Mouse (Mus musculus): ENCODE data around the gene Olfr522. TPM values are rescaled to one million over a fixed set of nuclear protein-coding genes. Genes with fewer than 3 reads are reported as not detected.
"Not testable (repeated sequence)": the region's sequence is repeated elsewhere in the genome, so short reads cannot be mapped to it uniquely, and the experiment has no call there.

The Olfr522 gene
- polyA plus RNA-seq, 1 experiment from 2014 or later: not detected

DNA sequence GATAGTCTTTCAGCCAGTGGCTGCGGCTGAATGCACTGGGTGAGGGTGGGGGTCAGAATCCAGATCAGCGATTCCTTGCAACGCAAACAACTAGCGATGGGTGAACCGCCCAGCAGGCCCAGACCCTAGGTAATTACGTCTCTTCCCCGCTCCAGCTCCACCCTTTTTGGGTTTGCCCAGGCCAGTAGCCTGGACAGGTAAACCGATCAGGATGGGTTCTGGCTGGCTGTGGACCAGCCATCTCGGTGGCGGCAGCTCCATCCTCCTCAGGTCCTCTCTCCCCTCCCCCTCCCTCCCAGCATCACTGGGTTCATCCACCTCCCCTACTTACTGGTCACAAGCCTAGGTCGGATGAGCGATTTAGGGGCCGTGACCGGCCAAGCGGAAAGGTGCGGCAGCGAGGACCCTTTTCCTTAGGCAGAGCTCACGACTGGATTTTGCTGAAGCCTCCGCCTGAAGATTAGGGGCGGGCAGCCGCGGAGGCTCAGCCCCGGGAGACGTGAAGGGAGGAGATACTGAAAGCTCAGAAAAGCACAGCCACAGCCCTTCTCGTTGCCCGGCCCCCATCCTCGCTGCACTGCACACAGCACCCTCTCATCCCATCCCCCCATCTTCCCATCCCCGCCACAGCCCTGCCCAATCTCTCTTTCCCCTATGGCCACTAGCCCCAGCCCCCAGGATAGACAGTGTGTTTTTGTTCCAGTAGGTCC lies 10.2 kb downstream of the Olfr522 start, which contains the start of gene Sprn:
Sprn (minus strand) TSS at position 660 of the 710 bp plus-strand sequence.
- Histone ChIP-seq H3K9ac (no peak within 1 kb of the TSS), H3K4me2 (peak within 1 kb of the TSS; percentile 48), H3K4me1 (replicated peaks) (peaks cover 12% of the 10 kb centered on the region), H3K27me3 (peaks cover 55% of the 10 kb centered on the region), H3K27ac (no peak within 1 kb of the TSS), H3K9me3 (replicated peaks) (no peaks in the 10 kb centered on the region), H3K36me3 (no peaks in the 10 kb centered on the region), H3K4me3 (peak within 1 kb of the TSS; percentile 31)
- no peak for ATAC-seq (replicated peaks; ENCODE audit: insufficient number of reproducible peaks, insufficient read depth, low FRiP score, low read depth)
- 5% methylated on average over 28 of the region's 28 CpGs for WGBS

DNA sequence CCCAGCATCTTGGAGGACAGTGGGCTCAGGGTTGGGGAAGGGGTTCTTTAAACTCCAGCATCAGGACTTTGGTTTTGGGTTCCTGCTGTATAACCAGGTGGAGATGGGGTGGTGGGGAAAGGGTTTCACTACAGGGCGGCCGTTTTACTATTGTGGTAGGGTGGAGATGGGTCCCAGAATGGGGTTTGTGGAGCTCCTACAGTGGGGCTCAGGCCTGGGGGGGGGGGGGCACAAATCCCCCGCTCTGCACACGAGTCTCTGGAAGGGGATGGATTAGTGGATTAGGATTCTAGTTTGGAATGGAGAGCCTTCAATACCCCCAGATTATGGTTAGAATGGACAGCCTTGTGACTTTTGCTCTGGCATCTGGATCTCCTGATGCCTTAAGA lies 10.7 kb downstream of the Olfr522 start:
- H3K4me2 ChIP-seq: peak overlapping the region; percentile 48; the same call in 1 of the 2 replicates
- peaks cover 53% of the 10 kb centered on the region for H3K27me3 ChIP-seq
- H3K9ac ChIP-seq: no peak overlapping the region
- no peak overlapping the region for H3K27ac ChIP-seq
- ATAC-seq (replicated peaks; ENCODE audit: insufficient number of reproducible peaks, insufficient read depth, low FRiP score, low read depth): no peak
- peaks cover 12% of the 10 kb centered on the region for H3K4me1 ChIP-seq (replicated peaks)
- no peaks in the 10 kb centered on the region for H3K36me3 ChIP-seq
- 20% methylated on average over 4 of the region's 4 CpGs for WGBS
- H3K4me3 ChIP-seq: no peak overlapping the region
- no peaks in the 10 kb centered on the region for H3K9me3 ChIP-seq (replicated peaks)

DNA sequence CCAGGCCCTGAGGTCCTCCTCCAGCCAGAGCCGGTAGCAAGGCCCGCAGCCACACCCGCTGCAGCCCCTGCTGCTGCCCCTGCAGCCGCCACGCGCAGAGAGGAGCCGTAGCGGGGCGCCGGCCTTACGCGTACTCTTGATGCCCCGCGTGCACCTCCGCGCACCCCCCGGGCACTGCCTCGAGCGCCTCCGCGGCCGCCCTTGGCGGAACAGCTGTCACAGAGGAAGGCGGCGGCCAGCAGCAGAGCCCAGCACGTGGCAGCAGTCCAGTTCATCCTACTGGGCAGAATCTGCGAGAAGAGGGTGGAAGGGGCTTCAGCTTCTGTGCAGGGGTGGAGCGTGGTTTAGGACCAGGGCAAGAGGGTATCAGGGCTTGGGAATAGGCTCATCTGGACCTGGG lies 11.2 kb downstream of the Olfr522 start:
- Histone ChIP-seq H3K36me3 (no peaks in the 10 kb centered on the region), H3K4me3 (peak overlapping the region; percentile 34), H3K4me2 (peak overlapping the region; percentile 58), H3K9ac (peak overlapping the region; percentile 15; the same call in 1 of the 2 replicates), H3K4me1 (replicated peaks) (peaks cover 12% of the 10 kb centered on the region), H3K9me3 (replicated peaks) (no peaks in the 10 kb centered on the region), H3K27me3 (peaks cover 49% of the 10 kb centered on the region), H3K27ac (no peak overlapping the region)
- 4% methylated on average over 28 of the region's 28 CpGs for WGBS
- ATAC-seq (replicated peaks; ENCODE audit: insufficient number of reproducible peaks, insufficient read depth, low FRiP score, low read depth): no peak; the same call in 1 of the 2 replicates

DNA sequence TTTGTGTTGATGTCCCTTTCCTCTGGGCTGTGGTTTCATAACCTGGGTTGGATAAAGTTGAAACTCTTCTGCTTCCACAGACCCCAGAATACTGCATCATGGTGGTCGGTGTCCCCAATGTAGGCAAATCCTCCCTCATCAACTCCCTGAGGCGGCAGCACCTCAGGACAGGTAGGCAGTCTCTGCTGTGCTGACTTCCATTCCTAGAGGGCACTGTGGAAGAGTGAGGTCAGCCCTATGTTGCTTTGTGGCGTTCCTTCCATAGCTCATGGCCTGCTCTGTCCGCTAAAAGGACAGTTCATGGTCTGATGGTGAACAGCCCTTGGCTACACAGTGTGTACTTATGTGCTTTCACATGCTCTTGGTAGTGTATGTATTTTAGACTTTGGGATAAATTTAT lies 20.0 kb downstream of the Olfr522 start:
- 85% methylated on average over 4 of the region's 4 CpGs for WGBS
- Histone ChIP-seq H3K27me3 (no peaks in the 10 kb centered on the region), H3K4me3 (no peak overlapping the region), H3K36me3 (no peaks in the 10 kb centered on the region; the same call in 1 of the 2 replicates), H3K4me2 (no peak overlapping the region), H3K9me3 (replicated peaks) (no peaks in the 10 kb centered on the region), H3K4me1 (replicated peaks) (no peaks in the 10 kb centered on the region), H3K27ac (no peak overlapping the region), H3K9ac (no peak overlapping the region)
- ATAC-seq (replicated peaks; ENCODE audit: insufficient number of reproducible peaks, insufficient read depth, low FRiP score, low read depth): no peak

DNA sequence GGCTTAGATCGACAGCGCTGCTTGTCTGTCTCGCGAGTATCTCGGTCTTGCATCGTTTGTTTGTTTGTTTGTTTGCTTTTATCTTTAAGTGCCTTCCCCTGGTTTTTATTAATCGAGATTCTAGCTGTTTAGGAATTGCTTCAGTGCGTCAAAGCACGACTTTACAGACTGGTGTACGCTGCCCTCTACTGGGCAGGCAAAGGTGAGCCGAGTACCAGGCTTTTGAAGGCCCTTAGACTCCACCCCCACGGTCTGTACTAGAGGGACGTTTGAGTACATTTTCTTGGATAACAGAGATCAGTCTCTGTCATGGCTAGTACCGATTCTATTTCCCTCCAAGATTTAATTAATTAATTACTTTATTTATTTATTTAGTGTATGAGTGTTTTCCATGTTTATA lies 23.2 kb downstream of the Olfr522 start:
- Histone ChIP-seq H3K4me2 (no peak overlapping the region), H3K9ac (no peak overlapping the region), H3K9me3 (replicated peaks) (no peaks in the 10 kb centered on the region), H3K36me3 (no peaks in the 10 kb centered on the region), H3K4me1 (replicated peaks) (peaks cover 7% of the 10 kb centered on the region), H3K4me3 (no peak overlapping the region), H3K27ac (no peak overlapping the region), H3K27me3 (no peaks in the 10 kb centered on the region)
- WGBS: 5% methylated on average over 14 of the region's 14 CpGs
- no peak for ATAC-seq (replicated peaks; ENCODE audit: insufficient number of reproducible peaks, insufficient read depth, low FRiP score, low read depth)

DNA sequence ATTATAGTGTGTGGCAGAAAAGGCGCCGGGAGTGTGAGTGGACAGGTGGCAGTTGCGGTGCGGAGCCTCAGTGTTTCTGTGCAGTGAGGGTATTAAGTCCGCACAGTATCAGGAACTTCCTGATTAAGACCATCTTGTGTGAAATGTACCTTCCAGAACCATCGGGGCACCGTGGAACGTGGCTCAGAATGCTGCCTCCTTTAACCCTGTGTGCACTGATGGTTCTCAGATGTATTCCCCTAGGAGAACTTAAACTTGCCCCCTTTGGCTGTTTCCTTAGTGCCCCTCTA lies 26.6 kb downstream of the Olfr522 start:
- Histone ChIP-seq H3K4me1 (replicated peaks) (peaks cover 7% of the 10 kb centered on the region), H3K27me3 (no peaks in the 10 kb centered on the region), H3K9ac (peak overlapping the region; percentile 91), H3K9me3 (replicated peaks) (no peaks in the 10 kb centered on the region), H3K36me3 (no peaks in the 10 kb centered on the region), H3K4me2 (peak overlapping the region; percentile 84), H3K27ac (peak overlapping the region; percentile 84), H3K4me3 (peak overlapping the region; percentile 81)
- ATAC-seq (replicated peaks; ENCODE audit: insufficient number of reproducible peaks, insufficient read depth, low FRiP score, low read depth): no peak
- 0% methylated on average over 8 of the region's 8 CpGs for WGBS

DNA sequence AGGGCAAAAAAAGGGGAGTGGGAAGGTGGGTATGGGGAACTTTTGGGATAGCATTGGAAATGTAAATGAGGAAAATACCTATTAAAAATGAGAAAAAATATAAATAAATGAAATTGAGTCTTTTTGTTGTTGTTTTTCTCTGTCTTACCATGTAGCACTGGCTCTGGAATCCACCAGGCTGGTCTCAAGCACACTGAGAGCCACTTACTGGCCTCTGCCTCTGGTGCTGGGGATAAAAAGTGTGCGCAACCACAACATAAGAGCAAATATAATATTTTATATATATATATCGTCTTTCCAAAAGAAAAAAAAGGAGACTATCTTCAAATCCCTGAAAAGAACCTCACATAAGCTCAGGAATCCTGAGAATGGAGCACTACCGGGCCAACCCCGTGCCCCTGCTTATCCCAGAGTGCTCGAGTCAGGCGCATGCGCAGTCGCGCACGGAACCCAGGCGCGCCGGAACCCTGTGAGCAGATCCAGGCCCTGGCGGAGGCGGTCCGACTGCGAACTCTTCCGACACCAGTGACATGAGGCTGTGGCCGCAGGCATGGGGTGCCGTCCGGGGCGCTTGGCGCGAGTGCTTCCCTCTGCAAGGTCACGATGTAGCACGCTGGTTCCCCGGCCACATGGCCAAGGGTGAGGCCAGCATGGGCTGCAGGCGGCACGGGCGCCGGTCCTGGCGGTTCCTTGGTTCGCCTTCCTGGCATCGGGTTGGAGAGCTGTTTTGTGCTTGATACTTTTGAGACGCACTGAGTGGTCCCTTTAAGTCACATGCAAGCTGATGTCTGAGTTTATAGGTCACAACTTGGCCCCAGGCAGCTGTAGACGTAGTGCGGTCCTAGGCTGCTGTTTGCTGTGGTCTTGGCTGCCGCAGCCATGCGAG lies 27.2 kb downstream of the Olfr522 start, which contains the start of gene Mtg1:
Mtg1 (plus strand) TSS at position 430 of the 886 bp plus-strand sequence.
- H3K27ac ChIP-seq: peak within 1 kb of the TSS; percentile 84
- H3K27me3 ChIP-seq: no peaks in the 10 kb centered on the region
- H3K4me1 ChIP-seq (replicated peaks): peaks cover 7% of the 10 kb centered on the region
- 2% methylated on average over 39 of the region's 39 CpGs for WGBS
- no peaks in the 10 kb centered on the region for H3K36me3 ChIP-seq
- H3K4me2 ChIP-seq: peak within 1 kb of the TSS; percentile 84
- ATAC-seq (replicated peaks; ENCODE audit: insufficient number of reproducible peaks, insufficient read depth, low FRiP score, low read depth): peak; percentile 97
- H3K9me3 ChIP-seq (replicated peaks): no peaks in the 10 kb centered on the region
- peak within 1 kb of the TSS; percentile 81 for H3K4me3 ChIP-seq
- H3K9ac ChIP-seq: peak within 1 kb of the TSS; percentile 91

DNA sequence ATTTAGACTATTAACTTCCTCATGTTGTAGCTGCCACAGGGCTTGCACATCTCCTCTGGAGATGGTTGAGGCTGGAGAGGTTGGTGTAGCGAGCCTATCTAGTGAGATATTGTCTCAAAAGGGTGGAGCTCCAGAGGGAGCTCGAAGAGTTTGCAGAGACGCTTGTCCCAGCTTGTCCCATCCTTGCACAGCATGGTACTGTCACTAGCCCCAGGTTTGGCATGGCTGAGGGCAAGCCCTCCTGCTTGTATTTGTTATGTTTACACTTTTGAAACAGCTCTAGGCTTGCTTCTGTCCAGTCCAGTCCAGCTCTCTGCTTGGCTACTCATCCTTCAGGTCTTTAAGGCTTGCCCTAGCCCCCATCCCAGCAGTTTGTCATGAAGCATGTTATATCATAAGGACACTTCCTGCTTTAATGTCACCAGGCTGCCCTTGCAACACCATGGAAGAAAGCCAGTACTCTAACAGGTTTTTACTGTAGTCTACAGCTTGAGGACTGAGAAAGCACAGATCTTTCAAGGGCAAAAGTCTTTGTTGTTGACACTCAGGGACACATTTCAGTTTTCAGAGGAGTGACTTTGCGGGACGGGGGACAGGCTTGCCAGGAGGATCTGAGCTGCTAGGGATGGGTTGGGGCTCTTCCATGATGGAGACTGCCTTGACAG lies 29.3 kb downstream of the Olfr522 start:
- H3K4me2 ChIP-seq: no peak overlapping the region
- H3K36me3 ChIP-seq: peaks cover under 1% of the 10 kb centered on the region; the same call in 1 of the 2 replicates
- H3K9ac ChIP-seq: no peak overlapping the region
- H3K27me3 ChIP-seq: no peaks in the 10 kb centered on the region
- H3K9me3 ChIP-seq (replicated peaks): no peaks in the 10 kb centered on the region
- H3K27ac ChIP-seq: no peak overlapping the region
- no peak overlapping the region for H3K4me3 ChIP-seq
- H3K4me1 ChIP-seq (replicated peaks): peaks cover 7% of the 10 kb centered on the region
- WGBS: 77% methylated on average over 5 of the region's 5 CpGs
- no peak for ATAC-seq (replicated peaks; ENCODE audit: insufficient number of reproducible peaks, insufficient read depth, low FRiP score, low read depth)

DNA sequence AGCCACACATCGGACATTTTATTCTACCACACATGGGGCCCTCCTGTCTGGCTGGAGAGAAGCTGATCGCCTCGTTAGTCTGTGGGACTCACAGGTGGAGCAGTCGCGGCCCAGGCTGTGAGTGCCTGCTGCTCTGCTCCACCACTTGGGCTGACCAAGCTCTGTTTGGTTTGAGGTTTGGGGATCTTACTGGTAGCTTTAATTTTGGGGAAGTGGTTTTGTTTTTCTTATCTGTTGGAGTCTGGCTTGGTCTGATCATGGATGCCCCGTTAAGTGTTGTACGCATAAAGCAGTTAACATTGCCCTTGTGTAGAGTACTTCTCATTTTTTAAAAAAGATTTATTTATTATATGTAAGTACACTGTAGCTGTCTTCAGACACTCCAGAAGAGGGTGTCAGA lies 30.5 kb downstream of the Olfr522 start:
- H3K27me3 ChIP-seq; H3K9me3 ChIP-seq (replicated peaks); H3K4me1 ChIP-seq (replicated peaks); ATAC-seq (replicated peaks; ENCODE audit: insufficient number of reproducible peaks, insufficient read depth, low FRiP score, low read depth); H3K4me2 ChIP-seq; H3K36me3 ChIP-seq; H3K27ac ChIP-seq; H3K4me3 ChIP-seq; H3K9ac ChIP-seq: not testable (repeated sequence)
- 81% methylated on average over 7 of the region's 7 CpGs for WGBS

DNA sequence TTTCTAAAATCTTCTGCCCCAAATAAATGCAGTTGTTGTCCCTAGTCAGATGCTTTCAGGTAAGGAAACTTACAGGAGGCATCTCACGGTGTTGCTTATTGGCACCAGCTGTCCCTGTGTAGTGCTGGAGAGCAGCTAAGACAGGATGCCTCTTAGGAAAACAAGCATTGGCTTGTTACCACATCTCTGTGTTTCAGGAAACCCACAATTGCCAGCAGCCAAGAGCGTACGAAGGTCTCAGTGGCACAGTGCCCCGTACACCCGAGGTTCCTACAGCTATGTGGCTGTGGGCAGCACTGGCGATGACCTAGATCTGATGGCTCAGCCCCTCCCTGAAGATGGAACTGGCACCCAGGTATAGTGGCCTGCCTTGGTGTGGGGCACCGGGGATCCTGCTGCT lies 32.4 kb downstream of the Olfr522 start:
- not testable (repeated sequence) for H3K9ac ChIP-seq; H3K4me2 ChIP-seq; H3K27me3 ChIP-seq; H3K9me3 ChIP-seq (replicated peaks); ATAC-seq (replicated peaks; ENCODE audit: insufficient number of reproducible peaks, insufficient read depth, low FRiP score, low read depth); H3K4me1 ChIP-seq (replicated peaks); H3K36me3 ChIP-seq; H3K4me3 ChIP-seq; H3K27ac ChIP-seq
- WGBS: 90% methylated on average over 7 of the region's 7 CpGs

DNA sequence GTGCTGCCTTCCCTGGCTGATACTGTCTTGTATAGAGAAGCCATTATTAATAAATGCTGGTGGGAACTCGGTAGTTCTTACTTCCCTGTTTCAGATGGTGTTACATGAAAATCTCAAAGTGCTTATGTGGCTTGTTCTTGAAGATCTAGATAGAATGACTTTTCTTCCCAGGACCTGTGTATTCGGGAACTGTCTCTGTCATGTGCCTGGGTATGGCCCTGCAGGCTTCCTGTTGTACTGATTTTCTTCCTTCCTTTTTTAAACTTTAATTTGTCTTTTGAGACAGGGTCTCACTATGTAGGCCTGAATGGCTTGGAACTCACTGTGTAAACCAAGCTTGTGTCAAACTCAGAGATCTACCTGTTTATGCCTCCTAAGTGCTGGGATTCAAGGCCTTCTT lies 36.7 kb downstream of the Olfr522 start:
- no peak overlapping the region for H3K27ac ChIP-seq
- no peak overlapping the region for H3K4me3 ChIP-seq
- WGBS: 79% methylated on average over 2 of the region's 2 CpGs
- no peaks in the 10 kb centered on the region for H3K27me3 ChIP-seq
- no peak for ATAC-seq (replicated peaks; ENCODE audit: insufficient number of reproducible peaks, insufficient read depth, low FRiP score, low read depth)
- H3K9ac ChIP-seq: no peak overlapping the region
- no peaks in the 10 kb centered on the region for H3K9me3 ChIP-seq (replicated peaks)
- H3K4me2 ChIP-seq: no peak overlapping the region
- H3K36me3 ChIP-seq: peaks cover 9% of the 10 kb centered on the region
- peaks cover 8% of the 10 kb centered on the region for H3K4me1 ChIP-seq (replicated peaks)
